Mouse (Mus musculus) liver, adult (tissue): ENCODE data around the gene Mettl1.

Experiments
- GATA4 ChIP-seq: IDR thresholded peaks from 2 replicates; pipeline ENCODE4 v1.6.1; 2014; ENCODE audit warnings: mild to moderate bottlenecking, low read length; ENCODE audit not compliant: insufficient replicate concordance

The Mettl1 gene

GRCm38 (mm10) chr10:127040569-127041214 lies 522 bp upstream of the Mettl1 start:
- no peak for TF ChIP-seq GATA4

- TF ChIP-seq GATA4: no peak; the same call in 1 of the 2 replicates
Measured at GRCm38 (mm10) chr10:127041774-127042338, 642 bp downstream of the Mettl1 start.

- no peak for TF ChIP-seq GATA4
Measured at GRCm38 (mm10) chr10:127042468-127043115, 1.4 kb downstream of the Mettl1 start.

GRCm38 (mm10) chr10:127043187-127043586 lies 2.0 kb downstream of the Mettl1 start:
- TF ChIP-seq GATA4: no peak

GRCm38 (mm10) chr10:127047954-127048353 lies 6.7 kb downstream of the Mettl1 start, which contains the start of gene Cyp27b1:
Gene Cyp27b1, plus strand, starts transcription at chr10:127048250.
- TF ChIP-seq GATA4: no peak

GRCm38 (mm10) chr10:127048608-127049394 lies 7.6 kb downstream of the Mettl1 start:
- no peak for TF ChIP-seq GATA4

GRCm38 (mm10) chr10:127049395-127050118 lies 8.3 kb downstream of the Mettl1 start:
- no peak for TF ChIP-seq GATA4

GRCm38 (mm10) chr10:127050119-127050474 lies 8.9 kb downstream of the Mettl1 start:
- TF ChIP-seq GATA4: no peak

- no peak for TF ChIP-seq GATA4
Measured at GRCm38 (mm10) chr10:127054646-127055045, 13.4 kb downstream of the Mettl1 start.

GRCm38 (mm10) chr10:127055406-127055805 lies 14.2 kb downstream of the Mettl1 start:
- no peak for TF ChIP-seq GATA4

- TF ChIP-seq GATA4: no peak
Measured at GRCm38 (mm10) chr10:127056490-127056889, 15.3 kb downstream of the Mettl1 start.

GRCm38 (mm10) chr10:127058161-127058560 lies 16.9 kb downstream of the Mettl1 start:
- no peak for TF ChIP-seq GATA4

GRCm38 (mm10) chr10:127058708-127059107 lies 17.5 kb downstream of the Mettl1 start:
- TF ChIP-seq GATA4: no peak

- TF ChIP-seq GATA4: no peak
Measured at GRCm38 (mm10) chr10:127059174-127059967, 18.2 kb downstream of the Mettl1 start.
